Mouse (Mus musculus): Measurements from ENCODE around the gene Ppp1r12b.

- TF ChIP-seq EP300 (optimal IDR thresholded peaks at IDR 0.05) (no peak), CTCF (IDR thresholded peaks at IDR 0.05; ENCODE audit: low read depth) (no peak)
These were observed 132.4 kb downstream of the Ppp1r12b start for GRCm38 (mm10) chr1:134823323-134823722.
